Mouse (Mus musculus) olfactory bulb, adult 2 months (tissue): ENCODE measurements around the gene Zmiz2. TPM values are rescaled to one million over a fixed set of nuclear protein-coding genes. Genes with fewer than 3 reads are reported as not detected.
"Not testable (repeated sequence)": the region's sequence is repeated elsewhere in the genome, so short reads cannot be mapped to it uniquely, and the experiment has no call there.

ENCODE experiments used
- H3K27ac ChIP-seq: fragments of 200-500 bp; 2 replicates; pipeline ENCODE4 v1.5.1; 2012; ENCODE audit warnings: low read depth, low read length; ENCODE audit not compliant: insufficient read depth
- H3K4me1 ChIP-seq: fragments of 200-500 bp; 2 replicates; pipeline ENCODE4 v1.6.1; 2012; ENCODE audit warnings: low read length; ENCODE audit not compliant: control insufficient read depth, insufficient read depth
- H3K4me3 ChIP-seq: fragments of 200-500 bp; 2 replicates; pipeline ENCODE4 v1.5.1; 2012; ENCODE audit warnings: mild to moderate bottlenecking, low read depth, low read length, moderate library complexity; ENCODE audit not compliant: insufficient read depth
- CTCF ChIP-seq: fragments of 200-500 bp; IDR thresholded peaks from 2 replicates; pipeline ENCODE4 v1.5.1; 2012; ENCODE audit warnings: low read depth, mild to moderate bottlenecking, low read length, moderate library complexity; ENCODE audit not compliant: insufficient read depth
- POLR2A ChIP-seq: fragments of 200-500 bp; IDR thresholded peaks from 2 replicates; pipeline ENCODE4 v1.6.1; 2012; ENCODE audit warnings: mild to moderate bottlenecking, low read depth, low read length, moderate library complexity; ENCODE audit not compliant: insufficient read depth
- WGBS: fragments of 180-500 bp; shearing (Covaris S2); methylation state at CpG from one replicate; pipeline ENCODE4 v1.1.7; 2018; 5-methylcytosine and 5-hydroxymethylcytosine counted together
- polyA plus RNA-seq: library from polyadenylated mRNA; stranded (reverse); fragments of >200 nt; gene quantifications from 2 replicates; pipeline ENCODE4 v1.2.4, GENCODE M21; 2012; ENCODE audit warnings: low replicate concordance; ENCODE audit not compliant: missing spikeins, insufficient read depth, insufficient read length

Zmiz2 gene
- polyA plus RNA-seq, 1 experiment, result not detected

GRCm38 (mm10) chr11:6437667-6438066 is 48.8 kb downstream of the Zmiz2 start:
- Histone ChIP-seq H3K4me3 (no peak overlapping the region), H3K4me1 (no peaks in the 10 kb centered on the region), H3K27ac (no peak overlapping the region)
- TF ChIP-seq CTCF (no peak), POLR2A (no peak)
- WGBS, result 91% methylated on average over 2 of the region's 2 CpGs

GRCm38 (mm10) chr11:6440171-6440570 is 51.3 kb downstream of the Zmiz2 start:
- 91% methylated on average over 4 of the region's 4 CpGs for WGBS
- TF ChIP-seq CTCF, result no peak
- TF ChIP-seq POLR2A, result no peak
- no peak overlapping the region for H3K4me3 ChIP-seq
- H3K4me1 ChIP-seq, result no peaks in the 10 kb centered on the region
- no peak overlapping the region for H3K27ac ChIP-seq

- Histone ChIP-seq H3K4me1 (no peaks in the 10 kb centered on the region), H3K4me3 (no peak overlapping the region), H3K27ac (no peak overlapping the region)
- WGBS, result 93% methylated on average over 4 of the region's 4 CpGs
- TF ChIP-seq CTCF, result no peak
- TF ChIP-seq POLR2A, result no peak
Observed at GRCm38 (mm10) chr11:6442566-6442965, 53.7 kb downstream of the Zmiz2 start.

GRCm38 (mm10) chr11:6443102-6443501 is 54.2 kb downstream of the Zmiz2 start:
- Histone ChIP-seq H3K27ac (no peak overlapping the region), H3K4me1 (no peaks in the 10 kb centered on the region), H3K4me3 (no peak overlapping the region)
- TF ChIP-seq POLR2A, result no peak
- no peak for TF ChIP-seq CTCF
- WGBS, result 25% methylated on average over 4 of the region's 4 CpGs

- H3K4me1 ChIP-seq, result no peaks in the 10 kb centered on the region
- H3K27ac ChIP-seq, result no peak overlapping the region
- WGBS, result under 1% methylated on average over 10 of the region's 10 CpGs
- TF ChIP-seq POLR2A (no peak), CTCF (no peak)
- H3K4me3 ChIP-seq, result peak overlapping the region; percentile 86
Observed at GRCm38 (mm10) chr11:6443727-6444076, 54.8 kb downstream of the Zmiz2 start.

GRCm38 (mm10) chr11:6444077-6444853 is 55.4 kb downstream of the Zmiz2 start, which contains the start of gene H2afv:
TSS of gene H2afv (minus strand) at chr11:6444443.
- H3K4me1 ChIP-seq, result no peaks in the 10 kb centered on the region
- H3K4me3 ChIP-seq, result peak within 1 kb of the TSS; percentile 86
- TF ChIP-seq POLR2A (peak; percentile 59), CTCF (no peak)
- peak within 1 kb of the TSS; percentile 77; the same call in 1 of the 2 replicates for H3K27ac ChIP-seq
- under 1% methylated on average over 80 of the region's 80 CpGs for WGBS

- TF ChIP-seq POLR2A, result no peak
- TF ChIP-seq CTCF, result no peak
- H3K27ac ChIP-seq, result no peak overlapping the region
- WGBS, result 81% methylated on average over 4 of the region's 4 CpGs
- no peak overlapping the region for H3K4me3 ChIP-seq
- no peaks in the 10 kb centered on the region for H3K4me1 ChIP-seq
Observed at GRCm38 (mm10) chr11:6445441-6445840, 56.6 kb downstream of the Zmiz2 start.

- TF ChIP-seq CTCF, result no peak
- TF ChIP-seq POLR2A, result no peak
- H3K4me1 ChIP-seq, result no peaks in the 10 kb centered on the region
- H3K27ac ChIP-seq, result no peak overlapping the region
- no peak overlapping the region for H3K4me3 ChIP-seq
- WGBS, result 92% methylated on average over 7 of the region's 7 CpGs
Observed at GRCm38 (mm10) chr11:6445951-6446350, 57.1 kb downstream of the Zmiz2 start.

- H3K4me3 ChIP-seq, result no peak overlapping the region
- WGBS, result 83% methylated on average over 4 of the region's 4 CpGs
- H3K4me1 ChIP-seq, result no peaks in the 10 kb centered on the region
- no peak overlapping the region for H3K27ac ChIP-seq
- TF ChIP-seq POLR2A (no peak), CTCF (no peak)
Observed at GRCm38 (mm10) chr11:6447493-6447892, 58.6 kb downstream of the Zmiz2 start.

- H3K4me1 ChIP-seq, H3K4me3 ChIP-seq, H3K27ac ChIP-seq: not testable (repeated sequence)
- 91% methylated on average over 5 of the region's 5 CpGs for WGBS
Observed at GRCm38 (mm10) chr11:6448155-6448554, 59.3 kb downstream of the Zmiz2 start.

Other genes starting within 250 kb of the Zmiz2 start
- not detected in 2 replicates for gene A730071L15Rik, start 189.0 kb upstream of the Zmiz2 start, polyA plus RNA-seq
- gene Nudcd3, start 188.7 kb upstream of the Zmiz2 start, polyA plus RNA-seq, result not detected in 2 replicates
- gene Npc1l1, start 158.9 kb upstream of the Zmiz2 start, polyA plus RNA-seq, result not detected in 2 replicates
- not detected in 2 replicates for gene Ddx56, start 121.3 kb upstream of the Zmiz2 start, polyA plus RNA-seq
- gene Tmed4, start 114.2 kb upstream of the Zmiz2 start, polyA plus RNA-seq, result not detected in 2 replicates
- gene Ogdh, start 97.4 kb upstream of the Zmiz2 start, polyA plus RNA-seq, result 123 and 426 TPM in 2 replicates
- gene Ppia, start 26.4 kb downstream of the Zmiz2 start, polyA plus RNA-seq, result 1,597 TPM in 1 of 2 replicates, not detected in the other
- not detected in 2 replicates for gene H2afv, start 55.4 kb downstream of the Zmiz2 start, polyA plus RNA-seq
- gene Purb, start 86.8 kb downstream of the Zmiz2 start, polyA plus RNA-seq, result 146 and 170 TPM in 2 replicates
- gene Myo1g, start 131.9 kb downstream of the Zmiz2 start, polyA plus RNA-seq, result not detected in 2 replicates
- gene Ccm2, start 157.8 kb downstream of the Zmiz2 start, polyA plus RNA-seq, result not detected in 2 replicates
- not detected in 2 replicates for gene Nacad, start 217.0 kb downstream of the Zmiz2 start, polyA plus RNA-seq
- not detected in 2 replicates for gene Tbrg4, start 237.0 kb downstream of the Zmiz2 start, polyA plus RNA-seq
- not detected in 2 replicates for gene Wap, start 249.6 kb downstream of the Zmiz2 start, polyA plus RNA-seq